Mouse (Mus musculus) MEL (cell line): ENCODE measurements around the gene Car6.

Experiments used
- CTCF ChIP-seq, 3 experiments: IDR thresholded peaks in 2 of 3; conservative IDR thresholded peaks in 1 of 3; 2 replicates each; pipeline ENCODE4 v1.5.1; 2011 to 2012; ENCODE audit warnings: low read length in 3 of 3, low read depth in 2 of 3, mild to moderate bottlenecking in 2 of 3, improper control_type of control experiment in 1 of 3, inconsistent platforms in 1 of 3, mixed read lengths in 1 of 3, moderate library complexity in 1 of 3; ENCODE audit not compliant: control insufficient read depth in 1 of 3, insufficient read depth in 1 of 3, poor library complexity in 1 of 3, severe bottlenecking in 1 of 3
- GABPA ChIP-seq: IDR thresholded peaks from 2 replicates; pipeline ENCODE4 v1.6.1; 2012; ENCODE audit warnings: low read depth, mild to moderate bottlenecking, inconsistent platforms, low read length, improper control_type of control experiment, moderate library complexity
- JUND ChIP-seq: IDR thresholded peaks from 2 replicates; pipeline ENCODE4 v1.6.1; 2011; ENCODE audit warnings: low read depth, mild to moderate bottlenecking, improper control_type of control experiment, low read length
- MAX ChIP-seq: IDR thresholded peaks from 2 replicates; pipeline ENCODE4 v1.6.1; 2011; ENCODE audit warnings: low read length, improper control_type of control experiment
- MEF2A ChIP-seq: IDR thresholded peaks from 2 replicates; pipeline ENCODE4 v1.6.1; 2014; ENCODE audit warnings: low read depth, mild to moderate bottlenecking, inconsistent platforms, low read length, improper control_type of control experiment; ENCODE audit not compliant: poor library complexity, insufficient replicate concordance, severe bottlenecking; ENCODE audit errors: extremely low read depth
- MXI1 ChIP-seq: IDR thresholded peaks from 2 replicates; pipeline ENCODE4 v1.6.1; 2011; ENCODE audit warnings: mild to moderate bottlenecking, low read depth, low read length, improper control_type of control experiment
- NELFE ChIP-seq: IDR thresholded peaks from 2 replicates; pipeline ENCODE4 v1.6.1; 2011; ENCODE audit warnings: low read depth, low read length, improper control_type of control experiment
- POLR2A ChIP-seq, 2 experiments: IDR thresholded peaks; 2 replicates each; pipeline ENCODE4 v1.6.1; 2011 to 2012; ENCODE audit warnings: low read length in 2 of 2, mild to moderate bottlenecking in 2 of 2, control low read depth in 1 of 2, improper control_type of control experiment in 1 of 2, low read depth in 1 of 2, moderate library complexity in 1 of 2; ENCODE audit not compliant: control insufficient read depth in 1 of 2, insufficient read depth in 1 of 2, poor library complexity in 1 of 2
- TBP ChIP-seq: IDR thresholded peaks from 2 replicates; pipeline ENCODE4 v1.8.0; 2011; ENCODE audit warnings: low read depth, low read length, improper control_type of control experiment
- USF1 ChIP-seq: IDR thresholded peaks from 2 replicates; pipeline ENCODE4 v1.6.1; 2014; ENCODE audit warnings: low read depth, mild to moderate bottlenecking, inconsistent platforms, low read length, improper control_type of control experiment, moderate library complexity

DNA sequence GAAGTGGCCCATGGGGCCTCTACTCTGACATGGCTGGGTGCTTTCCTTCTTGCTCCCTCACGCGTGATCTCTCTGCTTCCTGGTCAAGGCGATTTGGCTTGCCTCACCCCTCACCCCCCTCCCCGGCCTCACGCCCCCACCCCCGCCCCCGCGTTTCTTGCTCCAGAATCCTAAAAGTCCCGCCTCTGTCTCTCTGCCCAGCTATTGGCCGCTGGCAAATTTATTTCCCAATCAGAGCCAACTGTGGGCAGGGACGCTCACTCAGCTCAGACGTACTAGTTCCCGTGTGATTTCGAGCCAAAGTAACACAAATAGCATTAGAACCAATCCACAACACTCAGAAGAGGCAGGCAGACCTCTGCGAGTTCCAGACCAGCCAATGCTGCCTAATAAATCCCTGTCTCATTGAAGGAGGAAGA is 11.4 kb upstream of the Car6 start:
- no peak for TF ChIP-seq GABPA
- TF ChIP-seq MAX: no peak
- no peak for TF ChIP-seq MXI1
- TF ChIP-seq POLR2A (IDR thresholded peaks at IDR 0.05; ENCODE audit: control insufficient read depth in 1 of 2, insufficient read depth in 1 of 2, low read depth in 1 of 2, low read length in 2 of 2, poor library complexity in 1 of 2): peak in 1 of 2 experiments; percentile 84; a peak in 2 of 4 replicates
- TF ChIP-seq NELFE: peak; percentile 72
- no peak for TF ChIP-seq MEF2A
- no peak for TF ChIP-seq CTCF (IDR thresholded peaks at IDR 0.05 in 2 of 3, conservative IDR thresholded peaks at IDR 0.05 in 1 of 3; ENCODE audit: control insufficient read depth in 1 of 3, insufficient read depth in 1 of 3, low read depth in 2 of 3, low read length in 3 of 3, poor library complexity in 1 of 3, severe bottlenecking in 1 of 3)
- TF ChIP-seq JUND: no peak
- TF ChIP-seq TBP: peak; percentile 51; the same call in 1 of the 2 replicates
- TF ChIP-seq USF1: no peak
